Mouse (Mus musculus) ovary, postnatal 14 days (tissue): ENCODE measurements around the gene Slc12a9.
A peak's percentile ranks its signal among the peaks of the same experiment; 100 is the strongest.
"Not testable (repeated sequence)": the region's sequence is repeated elsewhere in the genome, so short reads cannot be mapped to it uniquely, and the experiment has no call there.

ENCODE experiments used
- DNase-seq: peaks from one replicate; pipeline ENCODE4 v3.0.0; 2022; ENCODE audit warnings: low spot score

Slc12a9 gene

DNA sequence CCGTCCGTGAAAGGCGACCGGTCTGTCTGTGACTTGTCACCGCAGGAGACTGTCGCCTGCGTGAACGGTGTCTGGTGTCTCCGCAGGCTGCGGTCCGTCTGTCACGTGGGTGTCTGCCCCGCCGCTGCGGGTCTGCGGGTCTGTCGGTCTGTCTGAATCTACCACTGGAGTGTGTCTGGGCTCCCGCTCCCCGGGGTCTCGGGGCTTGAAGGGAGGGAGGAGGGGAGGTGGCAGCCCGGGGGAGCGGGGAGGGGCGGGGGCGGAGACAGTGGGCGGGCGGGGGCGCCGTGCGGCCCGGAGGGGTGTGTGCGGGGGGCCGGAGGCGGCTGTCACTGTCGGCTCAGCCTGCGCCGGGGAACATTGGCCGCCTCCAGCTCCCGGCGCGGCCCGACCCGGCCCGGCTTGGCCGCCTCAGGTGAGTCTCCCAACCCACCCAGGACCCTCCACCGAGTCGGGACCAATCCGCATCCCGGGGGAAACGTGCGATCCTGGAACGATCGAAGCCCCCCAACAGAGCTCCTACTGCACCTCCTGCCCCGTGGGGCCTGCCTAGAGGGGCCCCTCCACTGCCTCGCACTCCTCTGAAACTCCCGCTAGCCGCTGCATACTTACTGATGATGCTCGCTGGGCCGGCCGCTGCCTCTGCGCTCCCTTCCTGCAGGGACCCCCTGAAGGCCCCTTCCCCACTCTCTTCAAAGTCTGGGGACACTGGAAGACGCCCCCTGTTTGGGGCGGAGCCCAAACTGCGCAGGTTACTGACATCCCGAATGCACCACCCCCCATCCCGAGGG lies 45.2 kb downstream of the Slc12a9 start:
- no peak for DNase-seq

DNA sequence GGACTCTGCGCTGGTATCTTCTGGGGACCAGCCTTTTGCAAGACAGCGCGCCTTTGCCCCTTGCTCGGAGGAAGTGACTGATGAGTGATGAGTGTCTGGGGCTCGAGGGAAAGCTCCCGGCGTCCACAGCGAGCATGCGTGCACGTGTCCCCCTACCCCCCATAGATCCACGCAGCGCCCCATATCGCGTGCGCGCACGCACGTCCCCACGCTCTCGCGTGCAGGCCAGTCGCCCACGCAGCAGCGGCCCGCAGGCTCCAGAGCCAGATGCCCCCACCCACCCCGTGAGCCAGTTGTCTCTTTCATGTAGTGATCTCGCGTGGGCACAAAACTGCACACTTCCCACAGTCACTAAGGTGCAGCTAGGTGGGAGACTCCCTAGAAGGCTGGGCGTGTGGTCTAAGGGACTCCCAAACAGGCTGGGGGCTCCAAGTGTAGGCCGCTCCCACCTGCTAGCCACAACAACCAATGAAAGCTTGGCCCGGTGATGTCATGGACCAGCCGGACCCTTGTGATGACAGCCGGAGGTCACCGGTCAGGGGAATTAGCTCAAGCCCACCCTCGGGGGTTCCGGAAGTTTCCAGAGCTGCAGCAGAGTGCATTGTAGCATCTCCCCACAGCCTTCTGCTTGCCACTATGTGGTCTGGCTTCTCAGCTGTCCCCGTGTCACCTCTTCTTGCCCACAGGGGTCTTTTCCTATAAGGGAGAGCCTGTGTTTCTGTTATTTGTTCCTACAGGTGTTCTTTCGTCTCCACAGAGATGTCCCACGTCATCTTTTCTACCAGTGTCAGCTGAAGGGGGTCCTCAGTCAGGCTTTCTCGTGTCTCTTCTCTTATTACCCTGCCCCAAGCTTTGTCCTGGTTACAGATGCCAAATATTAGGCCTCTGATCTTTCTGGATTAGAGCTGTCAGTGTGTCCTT lies 46.1 kb downstream of the Slc12a9 start, which contains the start of gene Ache:
TSS of gene Ache (plus strand) at position 488 of the 921 bp plus-strand sequence.
- no peak for DNase-seq

DNA sequence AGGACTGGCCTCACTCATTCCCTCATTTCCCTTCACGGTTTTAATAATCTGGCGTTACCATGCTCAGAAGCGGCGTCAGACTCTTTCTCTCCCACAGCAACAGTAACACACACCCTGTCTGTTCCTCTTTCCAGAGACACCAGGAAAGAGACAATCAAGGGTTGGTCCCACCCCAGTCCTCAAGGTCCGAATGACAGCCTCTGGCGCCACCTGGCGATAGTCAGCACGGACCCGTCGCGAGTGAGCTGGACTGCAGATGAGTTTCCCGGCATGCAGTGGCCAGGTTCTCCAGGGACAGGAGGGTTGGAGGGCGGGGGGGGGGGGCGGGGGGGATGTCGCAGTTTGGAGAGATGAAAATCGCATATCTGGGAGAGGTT lies 46.8 kb downstream of the Slc12a9 start:
- DNase-seq, result peak; percentile 85

DNA sequence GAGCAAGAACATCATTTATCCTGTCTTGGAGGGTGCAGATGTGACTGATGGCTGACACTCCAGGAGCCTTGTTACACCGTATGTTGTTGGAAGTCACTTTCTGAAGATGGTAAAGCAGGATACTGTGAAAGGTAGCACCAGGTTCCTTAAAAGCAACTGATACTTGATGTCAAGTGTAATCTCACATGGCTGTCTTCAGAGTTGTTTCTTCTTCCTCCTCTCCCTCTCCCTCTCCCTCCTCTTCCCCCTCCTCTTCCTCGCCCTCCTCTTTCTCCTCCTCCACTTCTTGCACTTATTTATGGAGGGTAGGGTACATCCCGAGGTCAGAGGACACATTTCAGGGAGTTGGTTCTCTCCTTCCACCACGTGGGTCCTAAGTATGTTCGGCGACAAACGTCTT lies 47.4 kb downstream of the Slc12a9 start:
- no peak for DNase-seq

DNA sequence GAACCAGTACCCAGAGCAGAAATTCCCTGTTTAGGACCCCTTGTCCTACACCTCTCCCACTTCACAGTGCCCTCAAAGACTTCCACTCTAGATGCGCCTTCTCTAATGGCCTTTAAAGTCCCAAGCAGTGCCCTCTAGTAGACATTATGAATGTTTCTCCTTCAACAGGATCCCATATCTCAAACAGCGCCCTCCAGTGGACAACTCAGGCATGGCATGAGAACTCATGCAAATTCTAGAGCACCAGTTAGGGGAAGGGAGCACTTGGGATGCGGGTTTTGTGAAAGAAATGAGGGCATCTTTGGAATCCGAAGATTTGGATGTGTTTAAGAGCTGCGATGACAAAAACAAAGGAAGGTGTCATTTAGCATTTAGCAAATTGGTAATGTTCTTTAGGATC lies 48.4 kb downstream of the Slc12a9 start:
- no peak for DNase-seq

DNA sequence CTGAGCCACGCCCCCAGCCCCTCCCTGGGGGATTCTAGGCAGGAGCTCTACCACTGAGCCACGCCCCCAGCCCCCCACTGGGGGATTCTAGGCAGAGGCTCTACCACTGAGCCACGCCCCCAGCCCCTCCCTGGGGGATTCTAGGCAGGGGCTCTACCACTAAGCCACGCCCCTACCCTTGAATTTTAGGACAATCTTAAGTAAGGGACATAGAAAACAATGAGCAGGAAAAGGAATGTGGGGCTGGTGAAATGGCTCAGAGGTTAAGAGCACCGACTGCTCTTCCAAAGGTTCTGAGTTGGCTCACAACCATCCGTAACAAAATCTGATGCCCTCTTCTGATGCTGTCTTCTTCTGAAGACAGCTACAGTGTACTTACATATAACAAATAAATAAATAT lies 49.0 kb downstream of the Slc12a9 start:
- not testable (repeated sequence) for DNase-seq

DNA sequence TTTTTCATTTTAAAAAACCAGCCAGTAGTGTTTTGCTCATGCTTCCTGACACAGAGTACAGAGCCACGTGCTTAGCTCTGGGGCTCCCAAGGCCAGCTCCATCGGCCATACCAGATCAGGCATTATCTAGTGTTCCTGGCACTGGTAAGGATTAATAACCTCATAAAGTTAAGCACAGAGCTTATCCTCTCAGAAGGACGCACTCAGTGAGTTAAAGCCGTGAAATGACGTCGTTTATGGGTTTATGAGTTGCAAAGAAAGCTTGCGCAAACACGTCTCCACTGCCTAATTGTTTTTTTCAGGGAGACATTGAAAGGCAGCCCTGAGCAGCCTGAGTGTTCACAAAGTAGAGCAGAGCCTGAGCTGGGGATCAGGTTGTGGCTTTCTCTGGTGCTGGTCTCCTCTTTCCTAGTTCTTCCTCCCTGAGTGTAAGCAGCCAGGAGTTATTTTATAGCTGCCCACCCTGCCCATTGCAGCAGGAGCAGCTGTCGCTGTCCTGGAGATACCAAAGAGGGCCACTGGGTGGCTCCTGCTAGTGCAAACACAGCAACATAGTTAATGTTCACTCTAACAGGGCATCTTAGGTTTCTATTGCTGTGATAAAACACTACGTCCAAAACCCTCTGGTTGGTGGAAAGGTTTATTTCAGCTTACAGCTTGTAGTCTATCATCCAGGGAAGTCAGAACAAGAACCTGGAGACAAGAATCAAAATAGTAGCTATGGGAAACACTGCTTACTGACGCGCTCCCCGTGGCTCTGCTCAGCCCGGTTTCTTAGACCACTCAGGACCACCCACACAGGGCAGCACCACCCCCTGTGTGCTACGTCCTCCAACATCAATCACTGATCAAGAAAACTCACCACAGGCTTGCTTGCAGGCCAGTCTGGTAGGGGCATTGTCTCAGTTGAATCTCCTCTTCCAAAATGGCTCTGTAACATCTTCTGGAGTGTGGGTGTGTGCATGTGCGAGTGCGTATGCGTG lies 55.7 kb downstream of the Slc12a9 start:
- DNase-seq, result no peak

DNA sequence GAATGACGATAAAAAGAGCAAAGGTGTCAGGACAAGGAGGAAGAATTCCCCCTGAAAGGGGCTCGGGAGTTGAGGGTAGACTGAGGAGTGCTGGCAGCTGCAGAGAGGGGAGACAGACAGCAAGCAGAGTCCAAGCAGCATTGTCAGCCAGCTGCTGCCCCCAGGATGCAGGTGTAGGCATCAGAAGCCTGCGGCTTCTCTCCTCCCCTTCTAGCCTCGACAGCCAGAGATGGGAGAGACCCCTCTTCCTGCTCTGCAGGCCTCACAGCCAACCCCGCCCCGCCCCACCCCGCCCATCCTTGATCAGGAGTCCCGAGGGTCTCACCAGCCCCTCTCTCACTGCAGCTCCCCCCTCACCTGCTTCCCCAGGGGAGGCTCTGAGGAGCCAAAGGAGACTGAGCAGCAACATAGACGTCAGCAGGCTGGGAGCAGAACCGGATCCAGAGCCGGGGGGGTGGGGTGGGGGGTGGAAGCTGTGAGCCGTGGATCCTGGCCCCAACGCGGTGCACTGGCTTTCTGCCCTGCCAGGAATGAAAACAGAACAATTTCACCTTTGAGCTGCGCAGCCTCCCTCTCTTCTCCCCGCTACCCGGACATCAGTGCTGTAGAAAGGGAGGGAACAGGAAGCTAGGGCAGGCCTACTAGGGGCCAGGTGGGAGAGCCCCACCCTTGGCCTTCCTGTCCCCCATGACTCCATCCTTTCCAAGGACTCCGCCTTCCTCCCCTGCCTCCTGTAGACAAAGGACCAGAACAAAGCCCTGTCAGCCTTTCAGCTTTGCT lies 65.1 kb downstream of the Slc12a9 start:
- DNase-seq, result no peak

DNA sequence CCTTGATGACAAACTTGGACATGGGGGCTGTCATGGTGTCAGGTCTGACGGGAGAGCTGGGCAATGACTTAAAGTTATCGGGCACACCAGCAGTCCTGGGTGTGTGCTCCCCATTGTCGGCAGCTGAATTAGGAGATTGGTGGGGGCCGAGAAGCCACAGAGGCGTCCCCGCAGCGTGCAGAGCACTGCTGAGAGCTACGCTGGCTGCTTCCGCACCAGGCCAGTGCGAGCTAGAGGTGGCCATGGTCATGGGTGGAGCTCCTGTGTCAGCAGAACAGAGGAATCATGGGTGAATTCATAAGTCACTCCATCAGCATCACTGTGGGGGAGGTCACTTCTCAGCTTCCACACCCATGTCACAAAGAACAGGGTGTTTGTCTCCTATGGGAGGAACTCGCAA lies 68.6 kb downstream of the Slc12a9 start:
- DNase-seq, result no peak
